Mouse (Mus musculus) urinary bladder, adult 18-20 months (tissue): ENCODE results near the gene Faiml.

ENCODE experiments used
- DNase-seq, 2 experiments: peaks; one replicate each; pipeline ENCODE4 v3.0.0; 2022; ENCODE audit warnings: low spot score in 2 of 2, mixed read lengths in 2 of 2

Gene Faiml

GRCm38 (mm10) chr9:99237139-99237538 is at the start of gene Faiml:
TSS of gene Faiml (minus strand) at chr9:99237239.
- no peak for DNase-seq

GRCm38 (mm10) chr9:99258891-99259290 is 21.9 kb upstream of the Faiml start:
- DNase-seq, result no peak

GRCm38 (mm10) chr9:99256821-99257220 is 19.8 kb upstream of the Faiml start:
- no peak for DNase-seq

- no peak for DNase-seq
Observed at GRCm38 (mm10) chr9:99256206-99256605, 19.2 kb upstream of the Faiml start.

- no peak for DNase-seq
Observed at GRCm38 (mm10) chr9:99253861-99254260, 16.8 kb upstream of the Faiml start.

- DNase-seq, result no peak
Observed at GRCm38 (mm10) chr9:99248906-99249305, 11.9 kb upstream of the Faiml start.

- DNase-seq, result no peak
Observed at GRCm38 (mm10) chr9:99248304-99248703, 11.3 kb upstream of the Faiml start.

GRCm38 (mm10) chr9:99243895-99244293 is 6.9 kb upstream of the Faiml start:
- no peak for DNase-seq

- DNase-seq, result peak; percentile 92 to 98
Observed at GRCm38 (mm10) chr9:99243190-99243894, 6.3 kb upstream of the Faiml start, which contains the start of gene Cep70. TSS of gene Cep70 (plus strand) at chr9:99243367.

GRCm38 (mm10) chr9:99242533-99243189 is 5.6 kb upstream of the Faiml start:
- DNase-seq, result no peak

- peak; percentile 14 to 31 for DNase-seq
Observed at GRCm38 (mm10) chr9:99242035-99242434, 5.0 kb upstream of the Faiml start.

- DNase-seq, result no peak
Observed at GRCm38 (mm10) chr9:99240571-99240970, 3.5 kb upstream of the Faiml start.

- DNase-seq, result no peak
Observed at GRCm38 (mm10) chr9:99239256-99239655, 2.2 kb upstream of the Faiml start.

GRCm38 (mm10) chr9:99238276-99238675 is 1.2 kb upstream of the Faiml start:
- no peak for DNase-seq

GRCm38 (mm10) chr9:99229450-99229849 is 7.6 kb downstream of the Faiml start:
- no peak for DNase-seq

GRCm38 (mm10) chr9:99224583-99224982 is 12.5 kb downstream of the Faiml start:
- no peak for DNase-seq

GRCm38 (mm10) chr9:99221636-99222035 is 15.4 kb downstream of the Faiml start:
- DNase-seq, result no peak

- DNase-seq, result no peak
Observed at GRCm38 (mm10) chr9:99217999-99218719, 18.9 kb downstream of the Faiml start.

- DNase-seq, result no peak
Observed at GRCm38 (mm10) chr9:99216182-99216581, 20.9 kb downstream of the Faiml start.

- no peak for DNase-seq
Observed at GRCm38 (mm10) chr9:99212643-99213042, 24.4 kb downstream of the Faiml start.

GRCm38 (mm10) chr9:99183043-99183670 is 53.9 kb downstream of the Faiml start:
- no peak for DNase-seq

- no peak for DNase-seq
Observed at GRCm38 (mm10) chr9:99182121-99182520, 54.9 kb downstream of the Faiml start.
